Mouse (Mus musculus) liver, embryonic 14.5 days (tissue): ENCODE data around the gene Irf1. TPM values are rescaled to one million over a fixed set of nuclear protein-coding genes. Genes with fewer than 3 reads are reported as not detected.

Experiments
- ATAC-seq: fragments of 200-750 bp; cut with Nextera tagmentation; 2 replicates; pipeline ENCODE4 v1.8.0; 2017; ENCODE audit warnings: moderate number of reproducible peaks, mild to moderate bottlenecking, moderate library complexity; ENCODE audit not compliant: insufficient read depth
- DNase-seq, 3 experiments: peaks; one replicate each; pipeline ENCODE4 v3.0.0-alpha.2; 2012 to 2013; ENCODE audit warnings: low read depth in 3 of 3, low spot score in 3 of 3
- H3K27ac ChIP-seq: fragments of 300-500 bp; sonication (generic); 2 replicates; pipeline ENCODE4 v1.5.1; 2014; ENCODE audit warnings: moderate library complexity, mild to moderate bottlenecking, control low read depth, inconsistent platforms
- H3K27me3 ChIP-seq: fragments of 300-500 bp; sonication (generic); 2 replicates; pipeline ENCODE4 v1.6.1; 2014; ENCODE audit warnings: mild to moderate bottlenecking, low read length, moderate library complexity; ENCODE audit not compliant: control insufficient read depth, insufficient read depth
- H3K36me3 ChIP-seq: fragments of 300-500 bp; sonication (generic); replicated peaks from 2 replicates; pipeline ENCODE4 v1.6.1; 2014; ENCODE audit warnings: low read depth; ENCODE audit not compliant: control insufficient read depth, insufficient read depth
- H3K4me1 ChIP-seq, 2 experiments: fragments of 200-500 bp in 1 of 2; fragments of 300-500 bp in 1 of 2; sonication (generic) in 1 of 2; replicated peaks; 2 replicates each; pipeline ENCODE4 v1.6.1; 2012 to 2014; ENCODE audit warnings: antibody characterized with exemption in 1 of 2, inconsistent platforms in 1 of 2, low read length in 1 of 2; ENCODE audit not compliant: control insufficient read depth in 2 of 2, insufficient read depth in 2 of 2
- H3K4me2 ChIP-seq: fragments of 300-500 bp; sonication (generic); 2 replicates; pipeline ENCODE4 v1.6.1; 2014; ENCODE audit warnings: low read depth, mild to moderate bottlenecking, control low read depth, moderate library complexity
- H3K4me3 ChIP-seq, 2 experiments: fragments of 200-500 bp in 1 of 2; fragments of 300-500 bp in 1 of 2; sonication (generic) in 1 of 2; 2 replicates each; pipeline ENCODE4 v1.5.1; 2012 to 2014; ENCODE audit warnings: low read depth in 2 of 2, low read length in 2 of 2, mild to moderate bottlenecking in 2 of 2, control low read depth in 1 of 2, inconsistent platforms in 1 of 2, moderate library complexity in 1 of 2; ENCODE audit not compliant: insufficient read depth in 1 of 2
- H3K9ac ChIP-seq: fragments of 300-500 bp; sonication (generic); replicated peaks from 2 replicates; pipeline ENCODE4 v1.6.1; 2014; ENCODE audit warnings: mild to moderate bottlenecking, control low read depth, moderate library complexity
- H3K9me3 ChIP-seq: fragments of 300-500 bp; sonication (generic); 2 replicates; pipeline ENCODE4 v1.6.1; 2016; ENCODE audit warnings: low read length, mixed read lengths; ENCODE audit not compliant: control insufficient read depth
- CTCF ChIP-seq: IDR thresholded peaks from 2 replicates; pipeline ENCODE4 v1.5.1; 2016; ENCODE audit warnings: antibody characterized with exemption, low read depth, control low read depth
- EP300 ChIP-seq: IDR thresholded peaks from 2 replicates; pipeline ENCODE4 v1.6.1; 2016; ENCODE audit warnings: antibody characterized with exemption, low read depth
- WGBS: fragments of 180-500 bp; shearing (Covaris S2); extraction: QIAGEN DNeasy Blood & Tissue Kit; methylation state at CpG from one replicate; pipeline ENCODE4 v1.1.7; 2014; ENCODE audit not compliant: insufficient replicate concordance; 5-methylcytosine and 5-hydroxymethylcytosine counted together
- polyA plus RNA-seq, 2 experiments: library from polyadenylated mRNA; depleted of rRNA in 1 of 2; stranded (reverse) in 1 of 2; unstranded in 1 of 2; fragments of >200 nt; fragmentation: Nextera tagmentation in 1 of 2; extraction: Ambion mirVana in 1 of 2; gene quantifications; 2 replicates each; pipeline versions ENCODE4 v1.2.1 to v1.2.3; 2012 to 2014

The Irf1 gene
- polyA plus RNA-seq, 2 experiments, result 5.4 to 8.1 TPM

GRCm38 (mm10) chr11:53786058-53787031 lies 16.5 kb downstream of the Irf1 start:
- H3K4me1 ChIP-seq, result peaks cover 0 to 7% of the 10 kb centered on the region in 2 experiments; a peak in 3 of 4 replicates
- WGBS, result 50% methylated on average over 13 of the region's 13 CpGs
- no peaks in the 10 kb centered on the region for H3K9me3 ChIP-seq
- H3K27ac ChIP-seq, result no peak overlapping the region
- TF ChIP-seq CTCF (no peak), EP300 (no peak)
- H3K36me3 ChIP-seq, result no peaks in the 10 kb centered on the region
- no peak for ATAC-seq
- no peak overlapping the region for H3K4me2 ChIP-seq
- DNase-seq, result no peak
- no peak overlapping the region for H3K9ac ChIP-seq
- no peak overlapping the region for H3K4me3 ChIP-seq
- no peaks in the 10 kb centered on the region for H3K27me3 ChIP-seq

- H3K4me1 ChIP-seq, result peaks cover 0 to 5% of the 10 kb centered on the region in 2 experiments; a peak in 3 of 4 replicates
- no peak overlapping the region for H3K4me2 ChIP-seq
- no peak overlapping the region for H3K27ac ChIP-seq
- no peak for DNase-seq
- ATAC-seq, result no peak
- H3K36me3 ChIP-seq, result no peaks in the 10 kb centered on the region
- no peaks in the 10 kb centered on the region for H3K9me3 ChIP-seq
- H3K4me3 ChIP-seq, result no peak overlapping the region
- no peaks in the 10 kb centered on the region for H3K27me3 ChIP-seq
- WGBS, result 73% methylated on average over 8 of the region's 8 CpGs
- TF ChIP-seq EP300, result no peak
- TF ChIP-seq CTCF, result no peak
- H3K9ac ChIP-seq, result no peak overlapping the region
These were observed 18.4 kb downstream of the Irf1 start for GRCm38 (mm10) chr11:53788196-53788595.

DNA sequence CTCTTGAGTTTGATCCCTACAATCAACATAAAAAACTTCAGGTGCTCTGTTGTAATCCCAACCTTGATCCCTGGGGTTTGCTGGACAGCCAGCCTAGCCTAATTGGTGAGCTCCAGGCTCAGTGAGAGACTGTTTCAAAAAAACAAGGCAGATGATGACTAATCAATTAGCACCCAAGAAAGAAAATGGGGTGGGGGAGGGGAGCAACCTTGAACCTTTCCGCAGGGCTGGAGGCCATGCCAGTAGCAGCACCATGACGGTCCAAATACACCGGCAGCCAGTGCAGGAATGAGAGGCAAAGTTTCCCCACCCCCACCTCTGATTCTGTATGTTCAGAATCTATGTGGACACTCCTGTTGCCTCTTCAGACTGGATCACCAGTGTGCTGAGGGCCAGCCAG lies 19.5 kb downstream of the Irf1 start:
- H3K4me2 ChIP-seq, result no peak overlapping the region
- ATAC-seq (no peak), DNase-seq (no peak)
- H3K4me3 ChIP-seq, result no peak overlapping the region
- H3K27me3 ChIP-seq, result no peaks in the 10 kb centered on the region
- TF ChIP-seq EP300 (no peak), CTCF (no peak)
- peaks cover 0 to 9% of the 10 kb centered on the region in 2 experiments; a peak in 3 of 4 replicates for H3K4me1 ChIP-seq
- H3K27ac ChIP-seq, result no peak overlapping the region
- no peak overlapping the region for H3K9ac ChIP-seq
- 67% methylated on average over 3 of the region's 3 CpGs for WGBS
- H3K9me3 ChIP-seq, result no peaks in the 10 kb centered on the region
- no peaks in the 10 kb centered on the region for H3K36me3 ChIP-seq

GRCm38 (mm10) chr11:53792986-53793385 lies 23.2 kb downstream of the Irf1 start:
- Histone ChIP-seq H3K27me3 (no peaks in the 10 kb centered on the region), H3K36me3 (no peaks in the 10 kb centered on the region), H3K4me2 (no peak overlapping the region), H3K4me3 (no peak overlapping the region), H3K27ac (no peak overlapping the region), H3K9ac (no peak overlapping the region), H3K9me3 (no peaks in the 10 kb centered on the region), H3K4me1 (peaks cover 0 to 22% of the 10 kb centered on the region in 2 experiments; a peak in 3 of 4 replicates)
- no peak for ATAC-seq
- WGBS, result 66% methylated on average over 3 of the region's 3 CpGs
- DNase-seq, result no peak
- TF ChIP-seq EP300, result no peak
- no peak for TF ChIP-seq CTCF

DNA sequence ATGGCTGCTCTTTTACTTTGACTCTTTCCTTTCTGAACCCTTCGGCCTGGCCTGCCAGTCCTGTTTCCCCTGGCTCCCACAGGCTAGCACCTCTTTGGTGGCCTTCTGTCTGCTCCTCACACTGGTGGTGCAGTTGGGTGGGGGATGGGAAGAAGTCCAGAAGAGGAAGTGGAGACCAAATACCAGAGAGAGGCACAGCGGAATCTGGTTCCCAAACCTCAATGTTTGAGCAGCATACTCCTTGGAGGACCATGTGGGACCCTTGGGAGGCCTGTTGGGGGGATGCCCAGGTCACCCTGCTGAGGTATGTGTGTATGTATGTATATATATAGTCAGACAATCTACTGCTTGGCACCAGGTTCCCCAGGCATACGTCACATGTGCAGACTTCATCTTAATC lies 24.2 kb downstream of the Irf1 start:
- H3K36me3 ChIP-seq, result no peaks in the 10 kb centered on the region
- H3K27ac ChIP-seq, result no peak overlapping the region
- H3K4me2 ChIP-seq, result no peak overlapping the region
- H3K27me3 ChIP-seq, result no peaks in the 10 kb centered on the region
- no peaks in the 10 kb centered on the region for H3K9me3 ChIP-seq
- DNase-seq, result no peak
- TF ChIP-seq CTCF, result no peak
- TF ChIP-seq EP300, result no peak
- H3K4me1 ChIP-seq, result peaks cover 0 to 22% of the 10 kb centered on the region in 2 experiments; a peak in 3 of 4 replicates
- H3K4me3 ChIP-seq, result no peak overlapping the region
- no peak overlapping the region for H3K9ac ChIP-seq
- ATAC-seq, result no peak
- 19% methylated on average over 3 of the region's 3 CpGs for WGBS
